Mouse (Mus musculus): ENCODE data around the gene Upk3bl.
"Not testable (repeated sequence)": the region's sequence is repeated elsewhere in the genome, so short reads cannot be mapped to it uniquely, and the experiment has no call there.

The Upk3bl gene

GRCm38 (mm10) chr5:136084891-136085651, 30.8 kb downstream of the Upk3bl start:
- DNase-seq (ENCODE audit: low read depth, low spot score): peak; percentile 79

DNA sequence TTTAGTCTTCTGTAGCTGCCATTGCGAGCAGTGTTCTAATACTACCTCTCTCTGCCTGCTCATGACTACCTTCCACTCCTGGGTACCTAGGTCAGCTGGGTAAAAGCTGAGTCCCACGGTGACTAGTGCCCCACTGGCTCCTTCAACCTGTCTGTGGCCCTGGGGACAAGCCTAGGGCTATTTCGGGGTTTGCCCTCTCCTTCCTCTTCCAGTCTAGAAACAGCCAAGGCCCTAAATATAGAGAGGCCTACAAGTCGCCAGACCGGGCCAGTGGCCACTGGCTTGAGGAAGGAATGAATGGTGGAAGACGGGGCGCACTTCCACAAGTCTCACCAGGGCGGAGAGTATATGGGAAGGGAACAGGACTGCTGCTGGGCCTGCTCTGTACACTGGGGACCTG, 32.0 kb downstream of the Upk3bl start:
- DNase-seq (ENCODE audit: low read depth, low spot score): peak; percentile 72

DNA sequence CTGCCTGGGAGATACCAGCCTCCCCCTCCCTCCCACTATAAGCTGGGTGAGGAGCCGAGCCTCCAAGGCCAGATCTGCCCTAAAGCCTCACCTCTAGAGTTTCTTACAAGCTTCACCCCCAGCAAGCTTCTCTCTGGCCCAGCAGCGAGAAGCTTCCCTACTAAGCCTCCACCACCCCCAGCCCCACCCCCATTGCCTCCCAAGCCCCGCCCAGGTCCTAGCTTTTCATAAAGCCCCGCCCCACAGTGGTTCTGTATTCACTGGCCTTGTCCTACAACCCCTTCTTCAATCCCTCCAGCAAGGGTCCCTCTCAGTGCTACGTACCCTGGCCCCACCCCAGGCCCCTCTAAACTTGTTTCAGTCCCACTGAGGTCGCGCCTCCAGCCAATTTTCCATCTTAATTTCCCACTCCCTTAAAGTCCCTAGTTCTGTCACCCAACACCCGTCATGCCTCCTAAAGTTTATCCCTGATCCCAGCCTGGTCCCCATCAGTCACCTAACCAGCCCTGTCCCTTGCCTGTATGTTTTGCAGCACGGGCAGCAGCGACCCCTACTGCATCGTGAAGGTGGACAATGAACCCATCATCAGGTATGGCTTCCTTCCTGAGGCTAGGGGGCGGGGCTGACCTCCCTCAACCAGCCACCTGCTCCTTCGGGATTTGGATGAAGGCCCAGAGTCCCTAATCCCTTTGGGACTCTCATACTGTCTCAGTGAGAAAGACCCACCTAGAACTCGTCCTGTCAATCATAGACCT, 34.7 kb downstream of the Upk3bl start:
- no peak for DNase-seq (ENCODE audit: low read depth, low spot score)

- peak; percentile 79 for DNase-seq (ENCODE audit: low read depth, low spot score)
Measured at GRCm38 (mm10) chr5:136091927-136092326, 37.6 kb downstream of the Upk3bl start.

DNA sequence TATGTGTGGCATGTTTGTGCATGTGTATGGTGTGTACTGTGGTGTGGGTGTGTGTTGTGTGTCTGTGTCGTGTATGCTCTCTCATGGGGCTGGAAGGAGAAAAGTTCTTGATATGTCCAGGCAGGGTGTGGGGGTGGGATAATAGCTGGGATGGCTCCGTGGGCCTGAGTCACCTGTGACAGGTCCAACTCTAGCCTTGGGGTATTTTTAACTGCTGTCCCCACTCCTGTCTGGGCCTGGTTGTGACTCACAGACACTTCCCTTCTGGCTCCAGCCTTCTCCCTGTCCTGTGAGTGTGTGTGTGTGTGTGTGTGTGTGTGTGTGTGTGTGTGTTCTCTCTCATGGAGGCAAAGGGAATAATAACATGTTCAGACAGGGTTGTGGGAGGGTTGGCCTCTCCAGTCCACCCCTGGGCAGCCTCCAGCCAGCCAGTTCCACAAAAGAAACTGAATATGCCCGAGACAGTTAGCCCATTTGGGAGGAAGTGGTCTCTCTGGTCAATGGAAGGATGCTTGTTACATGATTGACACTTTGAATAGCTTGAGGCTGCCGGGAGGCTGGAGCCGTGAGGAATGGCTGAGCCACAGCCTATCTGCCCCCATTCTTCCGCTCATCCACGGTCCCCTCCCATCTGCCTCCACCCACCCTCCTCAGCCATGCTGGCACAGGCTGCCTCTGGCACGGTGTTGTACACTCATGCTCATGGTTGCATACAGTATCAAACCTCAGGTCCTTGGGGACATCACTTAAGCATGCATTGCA, 40.1 kb downstream of the Upk3bl start:
- DNase-seq (ENCODE audit: low read depth, low spot score): no peak

DNA sequence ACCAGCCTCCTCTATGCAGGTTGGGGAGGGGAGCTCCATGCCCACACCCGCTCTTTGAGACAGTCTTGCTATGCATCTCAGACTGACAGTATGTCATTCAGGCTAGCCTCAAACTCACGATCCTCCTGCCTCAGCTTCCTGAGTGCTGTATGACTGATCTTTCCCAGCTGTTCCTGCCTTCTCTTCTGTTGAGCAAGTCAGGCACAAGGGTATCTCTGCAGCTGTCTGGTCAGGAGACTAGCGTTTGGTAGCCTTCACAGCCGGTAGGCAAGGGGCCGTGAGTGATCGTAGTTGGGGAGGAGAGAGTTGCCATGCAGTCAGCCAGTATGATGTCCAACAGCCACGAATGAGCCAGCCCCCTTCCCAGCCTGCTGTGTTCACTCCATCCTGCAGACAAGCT, 40.8 kb downstream of the Upk3bl start:
- DNase-seq (ENCODE audit: low read depth, low spot score): no peak

- DNase-seq (ENCODE audit: low read depth, low spot score): no peak
Measured at GRCm38 (mm10) chr5:136098536-136098935, 44.2 kb downstream of the Upk3bl start.

DNA sequence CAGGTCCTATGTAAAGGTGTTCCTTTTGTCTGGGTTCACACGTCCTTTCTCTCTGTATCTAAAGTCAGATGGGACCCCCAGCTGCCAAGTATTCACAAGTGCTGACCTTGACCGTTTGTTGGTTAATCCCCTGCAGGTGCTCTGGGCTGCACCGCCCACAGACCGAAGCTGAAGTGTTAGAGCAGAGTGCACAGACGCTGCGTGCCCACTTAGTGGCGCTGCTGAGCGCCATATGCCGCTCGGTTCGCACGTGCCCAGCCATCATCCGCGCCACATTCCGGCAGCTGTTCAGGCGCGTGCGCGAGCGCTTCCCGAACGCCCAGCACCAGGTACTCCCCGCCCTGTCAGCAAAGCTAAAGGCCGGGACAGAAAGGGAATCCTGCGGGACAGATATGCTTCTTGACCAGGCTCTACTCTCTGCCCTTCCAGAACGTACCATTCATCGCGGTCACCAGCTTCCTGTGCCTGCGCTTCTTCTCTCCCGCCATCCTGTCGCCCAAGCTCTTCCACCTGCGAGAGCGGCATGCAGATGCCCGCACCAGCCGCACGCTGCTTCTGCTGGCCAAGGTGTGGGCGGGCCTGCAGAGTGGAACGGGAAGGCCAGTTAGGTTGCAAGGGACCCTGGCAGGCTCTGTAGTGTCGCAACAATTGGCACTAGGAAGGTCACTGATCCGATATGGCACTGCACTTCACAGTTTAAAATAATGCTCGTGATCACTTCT, 48.0 kb downstream of the Upk3bl start:
- peak; percentile 42 for DNase-seq (ENCODE audit: low read depth, low spot score)

- DNase-seq (ENCODE audit: low read depth, low spot score): no peak
Measured at GRCm38 (mm10) chr5:136104511-136104910, 50.2 kb downstream of the Upk3bl start.

DNA sequence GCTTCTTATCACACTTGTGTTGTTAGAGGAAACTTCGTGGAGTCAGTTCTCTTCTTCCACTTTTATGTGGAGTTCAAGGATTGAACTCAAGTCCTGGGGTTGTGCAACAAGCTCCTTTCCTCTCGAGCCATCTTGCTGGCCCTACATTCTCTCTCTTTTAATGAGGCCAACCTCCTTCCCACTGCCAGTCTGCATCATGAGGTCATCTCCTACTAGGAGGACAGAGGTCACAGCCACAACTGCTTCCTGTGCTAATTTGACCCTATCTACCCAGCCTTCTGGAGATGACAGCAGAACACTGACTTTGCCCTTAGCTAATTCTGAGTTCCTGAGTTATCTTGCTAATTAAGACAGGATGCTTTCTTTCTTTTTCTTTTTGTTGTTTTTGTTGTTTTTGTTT, 54.2 kb downstream of the Upk3bl start:
- no peak for DNase-seq (ENCODE audit: low read depth, low spot score)

DNA sequence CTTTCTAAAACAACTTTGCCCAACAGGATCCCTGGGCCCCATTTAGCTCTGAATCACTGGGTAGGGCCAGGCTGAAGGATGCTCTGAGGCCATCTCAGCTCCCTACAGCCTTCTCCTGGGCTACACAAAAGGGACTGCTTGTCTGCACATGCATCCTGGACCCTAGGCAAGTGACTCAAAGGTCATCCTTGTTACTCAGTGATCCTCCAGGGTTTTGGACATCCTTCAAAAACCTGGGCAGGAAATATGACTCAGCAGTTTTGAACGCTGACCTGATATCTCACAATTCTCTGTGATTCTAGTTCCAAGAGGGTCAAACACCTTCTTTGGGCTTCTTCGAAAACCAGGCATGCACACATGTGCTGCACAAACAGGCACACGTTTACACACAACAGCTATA, 54.8 kb downstream of the Upk3bl start:
- no peak for DNase-seq (ENCODE audit: low read depth, low spot score)

DNA sequence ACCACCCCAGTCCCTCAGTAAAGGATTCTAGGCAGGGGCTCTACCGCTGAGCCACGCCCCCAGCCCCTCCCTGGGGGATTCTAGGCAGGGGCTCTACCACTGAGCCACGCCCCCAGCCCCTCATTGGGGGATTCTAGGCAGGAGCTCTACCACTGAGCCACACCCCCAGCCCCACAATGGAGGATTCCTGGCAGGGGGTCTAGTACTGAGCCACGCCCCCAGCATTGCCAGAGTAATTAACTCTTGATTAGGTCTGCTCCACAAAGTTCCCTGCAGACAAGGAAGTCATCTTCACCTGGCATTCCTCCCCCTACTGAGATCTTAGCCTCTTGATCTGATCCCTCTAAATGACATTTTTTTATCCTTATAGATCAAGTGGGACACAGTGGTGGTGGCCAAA, 59.3 kb downstream of the Upk3bl start:
- not testable (repeated sequence) for DNase-seq (ENCODE audit: low read depth, low spot score)
